Mouse (Mus musculus): Measurements from ENCODE around the gene Rex1bd.

The Rex1bd gene

DNA sequence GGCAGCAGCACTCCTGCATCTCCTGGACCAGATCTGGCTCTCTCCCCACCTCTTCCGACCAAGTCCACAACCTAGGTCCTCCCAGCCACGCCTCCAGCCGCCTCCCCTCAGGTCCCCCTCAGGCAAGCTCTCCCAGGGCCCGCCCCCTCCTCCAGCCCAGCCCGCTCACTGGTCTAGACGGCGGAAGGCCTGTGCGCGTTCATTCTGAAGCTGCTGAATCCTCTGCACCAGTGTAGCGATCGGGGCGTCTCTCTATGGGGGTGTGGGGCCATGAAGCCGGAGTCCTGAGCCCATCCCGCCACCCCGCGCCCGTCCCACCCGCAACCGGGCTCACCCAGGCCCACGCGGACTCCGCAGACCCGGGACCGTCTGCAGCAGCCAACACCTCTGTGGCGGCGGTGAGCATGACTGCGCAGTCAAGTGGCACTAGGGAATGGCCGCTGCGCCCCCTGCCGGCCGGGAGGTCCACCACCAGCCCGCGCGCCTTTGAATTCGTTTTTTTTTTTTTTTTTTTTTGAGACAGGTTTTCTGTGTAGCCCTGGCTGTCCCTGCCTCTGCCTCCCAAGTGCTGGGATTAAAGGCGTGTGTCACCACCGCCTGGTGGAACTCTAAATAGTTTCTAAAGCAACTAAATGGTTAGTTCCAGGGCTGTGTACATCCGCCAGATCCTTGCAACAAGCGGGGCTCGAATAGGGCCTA, at the start of gene Rex1bd:
Rex1bd (minus strand) TSS at position 425 of the 699 bp plus-strand sequence.
- peak; percentile 94 for DNase-seq (ENCODE audit: low read depth, low spot score)

DNA sequence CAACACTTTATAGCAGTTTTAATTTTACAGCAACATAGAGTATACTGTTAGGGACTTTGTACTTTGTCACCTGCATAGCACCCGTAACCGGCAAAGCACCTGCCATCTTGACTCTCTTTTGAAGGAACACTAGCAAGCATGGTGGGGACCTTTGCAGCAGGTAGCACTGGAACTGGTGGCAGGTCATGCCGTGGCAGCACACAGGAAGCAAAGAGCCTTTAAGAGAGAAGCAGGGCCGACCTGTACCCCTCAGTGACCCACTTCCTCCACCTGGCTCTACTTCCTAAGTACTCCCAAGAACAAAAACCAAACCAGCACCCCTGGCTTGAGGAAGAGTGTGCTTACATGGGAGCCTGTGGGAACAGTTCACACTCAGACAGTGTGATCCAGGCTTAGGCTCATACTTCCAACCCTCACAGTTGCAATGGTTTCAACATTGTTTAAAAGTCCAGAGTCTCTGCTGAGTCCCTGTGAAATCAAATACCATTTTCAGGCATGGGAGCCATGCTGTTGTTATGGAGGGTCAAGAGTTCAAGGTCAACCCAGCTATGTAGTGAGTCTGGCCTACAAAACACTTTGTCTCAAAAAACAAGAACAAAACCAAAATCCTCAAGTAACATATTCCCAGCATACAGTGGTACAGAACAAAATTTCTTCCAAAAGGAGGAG, 48.7 kb upstream of the Rex1bd start:
- DNase-seq (ENCODE audit: low read depth, low spot score) = no peak

DNA sequence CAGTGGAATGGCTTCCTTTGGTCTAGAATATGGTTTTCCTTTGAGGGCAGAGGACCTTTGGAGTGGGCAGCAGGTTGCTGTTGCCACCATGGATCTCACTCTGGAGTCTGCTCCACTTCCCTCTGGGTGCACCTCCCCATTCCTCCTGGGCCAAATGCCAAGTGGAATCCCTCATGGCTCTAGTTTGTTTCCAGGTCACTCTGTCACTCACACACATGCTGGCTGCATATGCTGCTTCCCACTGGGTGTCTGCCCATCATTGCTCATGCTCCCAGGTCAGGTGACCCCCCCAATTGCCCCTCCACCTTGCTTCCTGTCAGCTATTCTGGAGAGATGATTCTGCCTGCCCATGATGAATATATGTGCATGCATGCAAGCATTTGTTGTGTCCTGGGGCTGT, 47.2 kb upstream of the Rex1bd start:
- no peak for DNase-seq (ENCODE audit: low read depth, low spot score)

DNA sequence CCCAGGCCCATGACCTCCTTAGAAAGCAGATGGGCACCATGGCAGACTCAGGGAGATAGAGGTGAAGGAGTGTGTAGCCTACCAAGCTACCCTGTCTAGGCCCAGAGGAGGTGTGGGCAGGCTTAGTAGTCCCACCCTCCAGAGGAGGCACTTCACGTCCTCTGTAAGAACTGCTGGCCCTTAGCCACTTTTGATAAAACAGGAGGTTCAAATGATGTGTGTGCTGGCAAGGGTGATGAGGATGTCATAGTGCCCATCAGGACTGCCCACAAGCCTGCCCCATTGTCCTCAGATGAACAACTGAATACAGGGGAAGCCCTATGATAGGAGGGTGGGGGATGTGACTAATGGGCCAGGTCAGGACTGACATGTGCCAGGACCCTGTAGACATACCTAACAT, 46.3 kb upstream of the Rex1bd start:
- no peak for DNase-seq (ENCODE audit: low read depth, low spot score)

DNA sequence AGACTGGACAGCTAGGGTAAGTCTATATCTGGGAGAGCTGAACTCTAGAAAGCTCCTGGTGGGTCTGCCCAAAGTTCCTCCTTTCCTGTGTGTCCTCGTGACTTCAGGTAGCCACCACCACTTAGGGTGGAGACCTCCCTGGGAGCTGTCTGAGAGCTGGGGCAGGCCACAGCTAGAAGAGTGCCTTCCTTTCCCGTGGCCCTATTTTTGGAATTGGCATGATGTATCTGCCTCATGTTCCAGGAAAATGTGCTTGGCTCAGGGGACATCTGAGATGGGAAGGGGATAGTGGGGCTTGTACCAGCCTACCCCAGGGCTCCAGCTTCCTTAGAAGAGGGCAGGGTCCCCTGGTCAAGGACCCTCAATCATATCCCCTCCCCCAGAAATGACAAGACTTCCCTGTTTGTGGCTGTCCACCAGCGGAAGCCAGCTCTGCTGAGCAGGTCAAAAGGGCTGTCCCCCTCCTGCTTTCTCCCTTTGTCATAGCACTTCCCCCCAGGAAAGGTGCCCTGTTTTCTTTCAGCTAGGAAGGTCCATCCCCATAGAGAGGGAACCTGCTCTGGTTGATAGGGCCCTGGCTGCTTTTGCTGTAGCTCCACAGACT, 45.1 kb upstream of the Rex1bd start:
- DNase-seq (ENCODE audit: low read depth, low spot score) = no peak

DNA sequence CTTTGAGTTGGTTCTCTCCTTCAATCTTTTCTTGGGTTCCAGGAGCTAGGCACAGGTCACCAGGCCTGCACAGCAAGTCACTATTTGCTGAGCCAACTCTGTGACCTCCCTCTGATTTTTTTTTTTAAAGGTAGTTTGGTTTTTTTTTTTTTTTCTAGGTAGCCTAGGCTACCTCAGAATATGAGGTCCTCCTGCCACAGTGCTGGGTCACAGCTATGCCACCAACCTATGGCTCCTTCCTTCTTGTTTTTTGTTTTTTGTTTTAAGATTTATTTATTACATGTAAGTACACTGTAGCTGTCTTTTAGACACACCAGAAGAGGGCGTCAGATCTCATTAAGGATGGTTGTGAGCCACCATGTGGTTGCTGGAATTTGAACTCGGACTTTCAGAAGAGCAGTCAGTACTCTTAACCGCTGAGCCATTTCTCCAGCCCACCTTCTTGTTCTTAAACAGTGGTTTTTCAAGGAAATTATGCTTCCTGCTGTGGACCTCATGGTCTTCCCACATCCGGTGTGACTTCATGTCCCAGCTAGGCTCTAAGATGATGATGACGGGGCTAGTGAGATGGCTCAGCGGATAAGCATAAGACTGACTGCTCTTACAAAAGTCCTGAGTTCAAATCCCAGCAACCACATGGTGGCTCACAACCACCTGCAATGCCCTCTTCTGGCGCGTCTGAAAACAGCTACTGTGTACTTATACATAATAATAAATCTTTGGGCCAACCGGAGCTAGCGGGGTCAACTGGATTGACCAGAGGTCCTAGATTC, 43.0 kb upstream of the Rex1bd start:
- DNase-seq (ENCODE audit: low read depth, low spot score) = no peak

DNA sequence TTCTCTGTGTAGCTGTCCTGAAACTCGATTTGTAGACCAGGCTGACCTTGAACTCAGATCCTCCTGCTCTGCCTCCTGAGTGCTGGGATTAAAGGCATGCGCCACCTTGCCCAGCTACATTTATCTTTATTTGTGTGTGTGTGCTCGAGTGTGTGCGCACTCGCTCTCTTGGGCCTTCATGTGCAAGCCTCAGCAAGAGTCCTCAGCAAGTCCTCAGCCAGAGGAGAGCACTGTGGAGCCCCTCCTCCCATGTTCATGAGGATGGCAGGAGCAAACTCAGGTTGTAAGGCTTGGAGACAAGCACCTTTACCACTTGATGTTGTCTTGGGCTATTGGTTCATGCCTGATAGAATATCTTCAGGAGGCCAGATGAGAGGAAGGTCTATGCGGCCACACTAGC, 41.2 kb upstream of the Rex1bd start:
- no peak for DNase-seq (ENCODE audit: low read depth, low spot score)

DNA sequence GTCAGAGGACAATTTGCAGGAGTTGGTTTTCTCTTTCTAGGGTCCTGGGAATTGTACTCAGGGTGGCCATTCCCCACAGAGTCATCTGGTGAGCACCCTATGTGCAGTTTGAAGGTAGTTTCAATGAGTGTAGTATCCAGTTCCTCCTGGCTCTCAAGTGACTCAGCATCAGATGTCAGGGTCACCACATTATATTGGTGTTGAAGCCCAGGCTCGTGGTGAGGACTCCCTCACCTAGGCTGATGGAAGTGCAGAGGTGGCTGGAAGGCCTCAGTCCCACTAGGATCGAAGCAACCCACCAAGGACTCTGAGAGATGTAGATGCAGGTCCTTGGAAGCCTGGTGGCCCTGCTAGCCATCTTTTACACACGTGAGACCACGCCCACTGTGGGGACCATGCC, 39.9 kb upstream of the Rex1bd start:
- DNase-seq (ENCODE audit: low read depth, low spot score) = no peak

DNA sequence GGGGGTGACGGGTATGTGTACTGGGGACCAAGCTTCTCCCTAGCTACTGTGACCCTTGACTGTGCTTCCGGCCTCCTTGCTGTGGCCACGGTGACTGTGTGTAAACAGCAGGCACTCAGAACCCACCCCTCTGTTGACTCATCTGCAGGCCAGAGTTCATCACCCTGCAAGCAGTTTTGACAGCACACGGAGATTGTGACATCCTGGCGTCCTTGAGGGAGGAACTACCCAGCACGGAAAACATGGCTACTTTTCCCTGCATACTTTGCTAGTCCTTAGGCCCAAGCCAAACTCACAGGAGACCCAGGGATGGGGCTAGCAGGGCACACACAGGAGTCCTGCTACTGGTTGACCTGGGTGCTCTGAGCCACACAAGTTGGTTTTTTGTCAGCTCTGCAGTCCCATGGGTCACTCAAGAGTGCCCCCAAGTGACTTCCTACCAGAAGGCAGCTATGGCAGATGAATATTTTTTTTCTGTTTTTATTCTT, 37.7 kb upstream of the Rex1bd start:
- no peak for DNase-seq (ENCODE audit: low read depth, low spot score)

DNA sequence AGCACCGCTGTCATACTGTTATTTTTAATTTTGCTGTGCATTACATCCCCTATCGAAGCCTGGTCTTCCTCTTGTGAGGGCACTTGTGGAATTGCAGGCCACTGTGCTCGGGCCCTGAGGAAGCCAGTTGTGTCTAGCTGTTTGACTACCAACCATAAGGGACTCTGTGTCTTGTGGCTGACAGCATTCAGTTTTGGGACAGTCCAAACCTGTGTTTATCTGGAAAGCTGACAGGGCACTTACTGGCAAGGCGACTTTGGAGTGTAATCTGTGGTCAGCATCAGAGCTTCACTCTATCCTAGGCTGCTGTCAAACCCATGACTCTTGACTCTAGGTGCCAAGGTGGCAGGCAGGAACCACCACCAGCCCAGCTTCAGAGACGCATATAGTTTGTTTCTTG, 34.5 kb upstream of the Rex1bd start:
- DNase-seq (ENCODE audit: low read depth, low spot score) = no peak

DNA sequence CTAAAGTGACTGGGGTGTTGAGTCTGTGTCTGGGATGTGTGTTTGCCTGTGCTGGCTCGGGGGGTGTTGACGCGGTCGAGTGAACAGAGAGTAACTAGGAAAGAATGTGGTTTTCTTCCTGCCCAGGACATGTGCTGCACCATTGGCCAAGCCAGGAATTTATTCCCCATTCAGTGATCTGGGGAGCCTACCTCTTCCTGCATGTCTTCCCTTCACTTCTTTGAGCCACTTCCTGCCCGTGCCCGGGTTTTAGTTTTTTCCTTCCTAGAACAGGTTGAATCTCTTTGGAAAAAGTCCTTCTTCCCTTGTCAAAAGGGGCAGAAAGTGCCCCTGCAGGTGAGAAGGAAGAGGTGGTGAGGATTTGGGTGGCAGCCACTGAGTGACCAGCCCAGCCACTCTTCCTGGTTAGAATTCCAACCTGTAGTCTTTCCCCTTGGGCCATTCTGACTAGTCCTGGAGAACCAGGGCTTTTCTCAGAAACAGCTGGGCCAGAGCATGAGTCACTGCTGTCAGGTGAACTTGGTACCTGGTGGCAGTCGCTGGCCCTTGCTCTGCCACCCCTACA, 34.0 kb upstream of the Rex1bd start:
- no peak for DNase-seq (ENCODE audit: low read depth, low spot score)

DNA sequence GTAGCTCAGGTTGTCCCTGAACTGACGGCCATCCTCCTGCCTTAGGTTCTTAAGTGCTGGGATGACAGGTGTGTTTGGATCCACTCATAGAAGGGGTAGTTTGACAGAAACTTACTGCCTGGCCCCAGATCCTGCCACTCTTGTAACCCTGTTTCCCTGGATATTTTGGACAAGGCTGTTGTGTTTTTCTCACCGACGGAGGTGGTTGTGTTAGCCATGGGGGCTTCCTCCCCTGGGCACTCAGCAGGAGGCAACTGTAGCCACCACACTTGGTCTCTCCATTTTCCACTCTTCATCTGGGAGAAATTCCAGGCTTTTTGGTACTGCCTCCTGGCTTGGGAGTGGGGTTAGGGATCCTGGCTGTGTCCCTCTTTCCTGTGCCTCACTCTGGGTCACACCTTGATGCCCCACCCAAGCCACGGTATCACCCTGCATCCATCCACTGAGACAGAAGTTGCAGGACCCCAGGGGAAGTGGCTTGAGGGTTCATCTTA, 33.5 kb upstream of the Rex1bd start:
- no peak for DNase-seq (ENCODE audit: low read depth, low spot score)

DNA sequence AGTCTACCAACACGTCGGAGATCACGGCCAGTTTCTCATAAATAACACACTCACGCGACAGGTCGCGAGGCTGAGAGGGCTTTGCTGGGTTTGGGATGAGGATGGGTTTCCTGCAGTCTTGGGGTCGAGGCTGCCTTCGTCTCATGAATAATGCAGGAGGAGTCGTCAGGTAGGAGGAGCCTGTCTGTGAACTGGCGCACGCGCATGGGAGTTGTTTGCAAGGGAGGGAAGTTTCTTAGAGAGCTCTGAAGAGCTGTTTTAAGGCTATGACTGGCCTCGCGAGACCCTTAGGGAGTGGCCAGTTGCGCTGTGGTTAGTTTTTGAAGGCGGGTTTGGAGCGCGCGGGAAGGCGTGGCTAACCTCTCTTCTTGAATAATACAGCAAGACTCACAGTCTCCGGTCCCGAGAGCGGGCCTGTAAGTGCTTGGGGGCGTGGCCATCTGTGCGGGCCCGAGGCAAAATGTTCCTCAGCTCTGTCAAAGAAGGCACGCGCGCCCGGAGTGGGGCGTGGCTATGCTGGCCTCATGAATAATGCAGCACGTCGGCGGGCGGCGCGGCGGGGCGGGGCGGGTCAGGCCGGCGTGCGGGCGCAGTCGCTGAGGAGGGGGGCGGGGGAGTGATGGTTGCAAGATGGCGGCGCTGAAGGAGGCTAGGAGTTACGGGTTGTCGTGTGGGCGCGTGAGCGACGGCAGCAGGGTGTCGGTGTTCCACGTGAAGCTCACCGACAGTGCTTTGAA, 32.7 kb upstream of the Rex1bd start, which contains the start of gene Ell:
Ell (plus strand) TSS at position 381 of the 737 bp plus-strand sequence.
- peak; percentile 99 for DNase-seq (ENCODE audit: low read depth, low spot score)

DNA sequence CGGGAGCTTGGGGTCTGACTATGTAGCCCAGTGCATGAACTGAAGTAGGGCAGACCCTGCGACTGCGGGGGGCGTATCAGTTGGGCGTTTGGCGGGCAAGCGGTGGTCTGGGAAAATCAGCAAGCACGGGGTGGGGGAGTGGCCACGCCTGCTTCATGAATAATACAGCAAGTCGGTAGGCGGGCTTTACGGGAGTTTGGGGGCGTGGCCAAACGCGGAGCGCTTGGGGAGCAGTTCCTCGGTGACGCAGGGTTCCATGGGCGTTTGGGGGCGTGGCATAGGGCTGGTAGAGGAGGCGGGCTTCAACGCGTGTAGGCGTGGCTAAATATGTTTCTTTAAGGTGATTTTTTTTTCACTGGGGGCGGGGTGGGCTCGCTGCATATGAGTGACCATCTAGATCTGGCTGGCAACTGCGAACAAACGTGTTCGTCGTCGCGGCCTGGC, 32.1 kb upstream of the Rex1bd start:
- peak; percentile 100 for DNase-seq (ENCODE audit: low read depth, low spot score)

DNA sequence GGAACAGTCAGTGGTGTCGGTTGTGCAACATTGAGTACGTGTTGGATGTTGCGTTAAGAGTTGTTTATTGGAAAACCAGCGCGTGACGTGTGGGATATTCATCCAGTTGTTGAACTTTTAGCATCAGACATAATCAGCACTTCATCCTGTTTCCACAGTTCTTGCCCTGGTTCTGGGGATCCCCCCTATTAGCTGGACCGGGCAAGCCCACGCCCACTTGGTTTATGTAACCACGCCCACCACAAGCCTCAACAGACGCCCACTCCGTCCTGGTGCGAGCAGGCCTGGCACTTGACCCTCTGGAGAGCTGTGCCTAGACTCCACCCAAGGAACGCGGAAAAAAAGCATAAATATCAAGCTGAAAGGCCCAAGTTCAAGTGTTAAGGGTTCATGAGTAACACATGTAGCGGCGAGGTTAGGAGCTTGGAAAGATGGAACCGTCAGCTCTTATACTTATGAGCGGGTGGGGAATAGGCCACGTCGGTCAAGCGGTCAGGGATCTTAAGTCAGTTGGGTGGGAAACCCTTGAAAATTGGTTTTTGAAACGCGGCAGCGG, 31.6 kb upstream of the Rex1bd start:
- DNase-seq (ENCODE audit: low read depth, low spot score) = peak; percentile 47

DNA sequence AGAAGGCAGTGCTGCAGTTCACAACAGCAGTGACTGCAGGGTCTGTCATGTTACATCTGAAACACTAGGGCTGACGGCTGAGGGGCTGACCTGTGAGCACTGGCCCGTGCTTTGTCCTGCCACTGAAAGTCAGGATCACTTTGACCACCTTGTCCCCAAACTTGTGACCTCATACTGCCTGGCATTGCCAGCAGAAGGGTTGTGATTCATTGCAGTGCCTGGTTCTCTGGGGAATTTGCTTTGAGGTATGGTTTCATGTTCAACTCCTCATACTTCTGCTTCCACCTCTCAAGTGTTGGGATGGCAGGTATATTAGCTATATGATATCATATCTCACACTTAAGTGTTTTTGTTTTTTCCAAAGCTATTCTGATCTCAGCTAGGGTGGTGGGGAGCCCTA, 29.1 kb upstream of the Rex1bd start:
- DNase-seq (ENCODE audit: low read depth, low spot score) = no peak

DNA sequence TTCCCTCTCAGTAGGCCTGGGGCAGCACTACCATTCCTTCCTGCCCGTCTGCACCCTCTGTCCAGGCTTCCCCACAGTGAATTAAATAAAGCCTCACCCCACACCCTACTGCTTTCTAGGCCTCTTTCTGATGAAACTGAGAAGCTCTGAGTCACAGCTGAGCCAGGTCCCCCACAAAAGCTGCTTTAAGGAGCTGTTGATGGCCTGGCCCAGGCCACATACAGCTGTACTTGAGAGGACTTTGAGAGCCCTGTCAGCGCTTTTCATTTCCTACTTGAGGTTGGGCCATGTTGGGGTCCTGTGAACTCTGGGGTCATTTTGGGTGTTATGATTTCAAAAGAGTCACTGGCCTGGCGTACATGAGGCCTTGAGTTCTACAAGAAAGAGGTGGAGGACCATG, 28.7 kb upstream of the Rex1bd start:
- DNase-seq (ENCODE audit: low read depth, low spot score) = no peak

DNA sequence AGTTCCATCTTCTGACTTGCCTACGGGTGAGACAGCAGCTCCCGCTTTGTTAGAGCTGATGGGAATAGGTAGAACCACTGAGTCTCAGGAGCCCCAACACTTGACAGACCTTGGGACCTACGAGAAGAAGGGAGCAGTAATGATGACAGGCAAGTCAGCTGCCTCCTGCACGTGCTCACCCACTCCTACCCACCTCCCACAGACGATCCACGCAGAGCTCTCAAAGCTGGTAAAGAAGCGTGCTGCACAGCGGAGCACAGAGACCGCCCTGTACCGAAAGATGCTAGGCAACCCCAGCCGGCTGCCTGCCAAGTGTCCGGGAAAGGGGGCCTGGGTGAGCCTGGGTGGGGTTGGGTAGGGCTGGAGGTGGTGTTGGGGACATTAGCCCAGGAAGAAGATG, 27.7 kb upstream of the Rex1bd start:
- no peak for DNase-seq (ENCODE audit: low read depth, low spot score)

DNA sequence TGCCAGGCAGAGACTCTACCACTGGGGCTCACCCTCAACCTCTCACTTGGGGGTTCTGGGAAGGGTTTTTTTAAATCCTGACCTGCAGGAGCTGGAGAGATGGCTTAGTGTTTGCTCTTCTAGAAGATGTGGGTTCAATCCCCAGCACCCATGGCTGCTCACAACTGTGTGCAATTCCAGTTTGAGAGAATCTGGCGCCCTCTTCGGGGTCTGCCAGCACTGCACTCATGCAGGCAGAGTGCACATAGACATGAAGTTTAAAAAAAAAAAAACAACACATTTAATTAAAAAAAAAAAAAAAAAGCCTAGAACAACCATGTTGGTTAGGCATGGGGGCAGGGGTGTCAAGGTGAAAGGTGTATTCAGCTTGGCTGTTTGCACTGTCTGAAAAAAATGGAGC, 23.8 kb upstream of the Rex1bd start:
- DNase-seq (ENCODE audit: low read depth, low spot score) = no peak

DNA sequence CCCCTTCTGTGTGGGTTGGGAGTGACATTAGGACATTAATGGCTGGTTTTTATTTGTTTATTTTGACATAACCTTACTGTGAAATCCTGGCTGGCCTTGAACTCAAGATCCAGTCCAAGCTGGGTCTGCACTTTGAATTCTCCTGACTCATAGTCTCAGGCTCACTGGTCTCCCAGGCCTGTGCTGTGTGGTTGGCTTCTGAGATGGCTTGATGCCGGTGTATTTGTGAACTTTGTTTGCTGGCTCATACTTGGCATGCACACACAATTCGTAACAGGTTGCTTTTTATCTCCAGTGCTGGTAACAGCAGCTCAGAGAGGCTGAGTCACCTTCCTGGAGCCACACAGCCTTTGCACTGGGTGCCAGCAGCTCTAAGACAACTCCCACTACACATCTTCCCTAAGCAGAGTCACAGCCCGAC, 23.2 kb upstream of the Rex1bd start:
- DNase-seq (ENCODE audit: low read depth, low spot score) = no peak

Measured in mesoderm, embryonic 11.5 days (tissue).